Mouse (Mus musculus) c-Kit-negative CD71-positive TER-119-positive erythroid progenitor cells, embryonic 14.5 days (primary cell): ENCODE data around the gene Pde10a.

Experiments used
- DNase-seq: peaks from one replicate; pipeline ENCODE4 v3.0.0-alpha.2; 2013; ENCODE audit warnings: low read depth, low spot score

Pde10a gene

GRCm38 (mm10) chr17:8525225-8525721 lies at the start of gene Pde10a:
Pde10a (plus strand) TSS chr17:8525372.
- no peak for DNase-seq

- DNase-seq: no peak
Measured at GRCm38 (mm10) chr17:8478554-8478953, 46.6 kb upstream of the Pde10a start.

- DNase-seq: no peak
Measured at GRCm38 (mm10) chr17:8479493-8480128, 45.6 kb upstream of the Pde10a start.

GRCm38 (mm10) chr17:8481797-8482196 lies 43.4 kb upstream of the Pde10a start:
- no peak for DNase-seq

- no peak for DNase-seq
Measured at GRCm38 (mm10) chr17:8482876-8483275, 42.3 kb upstream of the Pde10a start.

- no peak for DNase-seq
Measured at GRCm38 (mm10) chr17:8484246-8484645, 40.9 kb upstream of the Pde10a start.

GRCm38 (mm10) chr17:8485146-8485545 lies 40.0 kb upstream of the Pde10a start:
- no peak for DNase-seq

GRCm38 (mm10) chr17:8487824-8488223 lies 37.3 kb upstream of the Pde10a start:
- no peak for DNase-seq

GRCm38 (mm10) chr17:8490971-8491370 lies 34.2 kb upstream of the Pde10a start:
- DNase-seq: no peak

GRCm38 (mm10) chr17:8493461-8493860 lies 31.7 kb upstream of the Pde10a start:
- DNase-seq: no peak

GRCm38 (mm10) chr17:8498151-8498550 lies 27.0 kb upstream of the Pde10a start:
- no peak for DNase-seq

GRCm38 (mm10) chr17:8498655-8499054 lies 26.5 kb upstream of the Pde10a start:
- DNase-seq: no peak

GRCm38 (mm10) chr17:8499564-8500117 lies 25.5 kb upstream of the Pde10a start:
- no peak for DNase-seq

- no peak for DNase-seq
Measured at GRCm38 (mm10) chr17:8504381-8504780, 20.8 kb upstream of the Pde10a start.

GRCm38 (mm10) chr17:8505669-8506426 lies 19.3 kb upstream of the Pde10a start:
- no peak for DNase-seq

- no peak for DNase-seq
Measured at GRCm38 (mm10) chr17:8506726-8507125, 18.4 kb upstream of the Pde10a start.

GRCm38 (mm10) chr17:8507654-8508053 lies 17.5 kb upstream of the Pde10a start:
- DNase-seq: no peak

GRCm38 (mm10) chr17:8508305-8509141 lies 16.6 kb upstream of the Pde10a start:
- DNase-seq: no peak

- no peak for DNase-seq
Measured at GRCm38 (mm10) chr17:8516006-8516405, 9.2 kb upstream of the Pde10a start.

GRCm38 (mm10) chr17:8523986-8524385 lies 1.2 kb upstream of the Pde10a start:
- no peak for DNase-seq

- no peak for DNase-seq
Measured at GRCm38 (mm10) chr17:8524387-8525165, 596 bp upstream of the Pde10a start.
